Mouse (Mus musculus): ENCODE results near the gene Anapc7.
"Not testable (repeated sequence)": the region's sequence is repeated elsewhere in the genome, so short reads cannot be mapped to it uniquely, and the experiment has no call there.

The Anapc7 gene

GRCm38 (mm10) chr5:122405537-122405936 is 16.0 kb upstream of the Anapc7 start:
- DNase-seq (ENCODE audit: extremely low spot score, low spot score): no peak

GRCm38 (mm10) chr5:122409692-122410645 is 11.5 kb upstream of the Anapc7 start:
- DNase-seq (ENCODE audit: extremely low spot score, low spot score): no peak

GRCm38 (mm10) chr5:122411892-122412291 is 9.6 kb upstream of the Anapc7 start:
- no peak for DNase-seq (ENCODE audit: extremely low spot score, low spot score)

- no peak for DNase-seq (ENCODE audit: extremely low spot score, low spot score)
Observed at GRCm38 (mm10) chr5:122412826-122413225, 8.7 kb upstream of the Anapc7 start.

- no peak for DNase-seq (ENCODE audit: extremely low spot score, low spot score)
Observed at GRCm38 (mm10) chr5:122414351-122414750, 7.1 kb upstream of the Anapc7 start.

GRCm38 (mm10) chr5:122415465-122415864 is 6.0 kb upstream of the Anapc7 start:
- DNase-seq (ENCODE audit: extremely low spot score, low spot score): no peak

- DNase-seq (ENCODE audit: extremely low spot score, low spot score): not testable (repeated sequence)
Observed at GRCm38 (mm10) chr5:122420676-122421075, 817 bp upstream of the Anapc7 start.

GRCm38 (mm10) chr5:122422071-122422964 is 825 bp downstream of the Anapc7 start:
- DNase-seq (ENCODE audit: extremely low spot score, low spot score): peak; percentile 95

- DNase-seq (ENCODE audit: extremely low spot score, low spot score): no peak
Observed at GRCm38 (mm10) chr5:122423083-122423482, 1.6 kb downstream of the Anapc7 start.

- DNase-seq (ENCODE audit: extremely low spot score, low spot score): no peak
Observed at GRCm38 (mm10) chr5:122425550-122425949, 4.1 kb downstream of the Anapc7 start.

- no peak for DNase-seq (ENCODE audit: extremely low spot score, low spot score)
Observed at GRCm38 (mm10) chr5:122430036-122430775, 8.7 kb downstream of the Anapc7 start.

GRCm38 (mm10) chr5:122431221-122431620 is 9.7 kb downstream of the Anapc7 start:
- no peak for DNase-seq (ENCODE audit: extremely low spot score, low spot score)

- no peak for DNase-seq (ENCODE audit: extremely low spot score, low spot score)
Observed at GRCm38 (mm10) chr5:122434541-122434940, 13.0 kb downstream of the Anapc7 start.

- DNase-seq (ENCODE audit: extremely low spot score, low spot score): no peak
Observed at GRCm38 (mm10) chr5:122439400-122440094, 18.1 kb downstream of the Anapc7 start.

- DNase-seq (ENCODE audit: extremely low spot score, low spot score): no peak
Observed at GRCm38 (mm10) chr5:122440095-122440630, 18.7 kb downstream of the Anapc7 start.

- no peak for DNase-seq (ENCODE audit: extremely low spot score, low spot score)
Observed at GRCm38 (mm10) chr5:122444492-122444891, 23.0 kb downstream of the Anapc7 start.

GRCm38 (mm10) chr5:122445051-122445610 is 23.6 kb downstream of the Anapc7 start:
- DNase-seq (ENCODE audit: extremely low spot score, low spot score): no peak

GRCm38 (mm10) chr5:122447857-122448256 is 26.4 kb downstream of the Anapc7 start:
- no peak for DNase-seq (ENCODE audit: extremely low spot score, low spot score)

- no peak for DNase-seq (ENCODE audit: extremely low spot score, low spot score)
Observed at GRCm38 (mm10) chr5:122448869-122449268, 27.4 kb downstream of the Anapc7 start.

GRCm38 (mm10) chr5:122449946-122450345 is 28.5 kb downstream of the Anapc7 start:
- no peak for DNase-seq (ENCODE audit: extremely low spot score, low spot score)

Measured in neural tube, embryonic 10.5 days (tissue).